Mouse (Mus musculus): Measurements from ENCODE around the gene Pla2g4b. TPM values are rescaled to one million over a fixed set of nuclear protein-coding genes. Genes with fewer than 3 reads are reported as not detected.

The Pla2g4b gene
- polyA plus RNA-seq, 1 experiment from 2014 or later = 1.9 TPM

DNA sequence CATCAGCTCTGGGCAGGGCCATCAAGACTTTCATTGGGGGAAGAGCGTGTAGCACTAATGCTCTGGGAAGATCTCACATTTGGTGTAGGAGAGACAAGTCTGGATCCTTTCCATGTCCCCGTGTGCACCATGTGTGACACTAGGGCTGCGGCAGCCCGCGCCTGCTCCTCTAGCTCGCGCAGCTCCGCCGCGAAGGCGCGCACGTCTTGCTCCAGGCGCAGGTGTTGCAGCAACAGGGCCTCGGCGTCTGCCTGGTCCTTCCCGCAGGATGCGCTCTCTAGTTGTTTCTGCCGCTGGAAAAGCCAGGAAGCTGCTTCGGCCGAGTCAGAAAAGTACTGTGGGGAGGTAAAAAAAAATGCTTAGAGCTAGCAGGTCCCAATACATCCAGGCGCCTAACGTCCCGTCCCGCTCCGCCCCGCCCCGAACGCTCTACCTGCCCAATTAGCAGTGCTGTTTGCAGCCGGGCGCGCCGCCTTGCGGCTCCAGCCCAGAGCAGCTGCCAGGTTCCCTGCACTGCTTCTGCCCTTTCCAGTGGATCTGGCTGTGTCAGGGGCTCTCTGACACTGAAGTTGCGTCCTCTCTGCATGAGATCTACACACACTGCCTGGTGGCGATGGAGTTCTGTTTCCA lies 43.0 kb downstream of the Pla2g4b start:
- DNase-seq (ENCODE audit: low spot score) (peak; percentile 75), ATAC-seq (ENCODE audit: insufficient number of reproducible peaks, low FRiP score, low TSS enrichment, low read depth) (peak; percentile 31)
- Histone ChIP-seq H3K36me3 (ENCODE audit: control insufficient read depth, insufficient read depth, low read length) (no peaks in the 10 kb centered on the region), H3K4me2 (ENCODE audit: low read depth, severe bottlenecking) (peak overlapping the region; percentile 45), H3K4me3 (ENCODE audit: low read depth, low read length) (peak overlapping the region; percentile 26), H3K27me3 (ENCODE audit: control insufficient read depth, insufficient read depth, low read length) (peaks cover 15% of the 10 kb centered on the region), H3K27ac (replicated peaks; ENCODE audit: low read depth, low read length) (no peak overlapping the region), H3K9ac (ENCODE audit: low read length) (no peak overlapping the region), H3K4me1 (ENCODE audit: control insufficient read depth, insufficient read depth, low read length) (peaks cover 5% of the 10 kb centered on the region; the same call in 1 of the 2 replicates), H3K9me3 (ENCODE audit: control insufficient read depth, low read length) (no peaks in the 10 kb centered on the region)
- WGBS = 2% methylated on average over 36 of the region's 36 CpGs

DNA sequence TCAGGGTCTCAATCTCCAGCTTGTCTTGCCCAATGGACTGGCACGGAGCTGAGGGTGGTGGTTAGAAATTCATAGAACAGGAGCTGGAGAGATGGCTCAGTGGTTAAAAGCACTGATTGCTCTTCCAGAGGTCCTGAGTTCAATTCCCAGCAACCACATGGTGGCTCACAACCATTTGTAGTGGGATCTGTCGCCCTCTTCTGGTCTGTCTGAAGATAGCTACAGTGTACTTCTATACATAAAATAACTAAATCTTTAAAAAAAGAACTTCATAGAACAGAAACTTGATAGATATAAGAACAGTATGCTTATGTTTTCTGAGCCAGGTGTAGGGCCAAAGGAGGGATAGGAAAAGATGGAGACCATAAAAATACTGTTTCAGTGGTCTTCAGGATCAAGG lies 49.2 kb downstream of the Pla2g4b start:
- no peak overlapping the region for H3K4me3 ChIP-seq (ENCODE audit: low read depth, low read length)
- ATAC-seq (ENCODE audit: insufficient number of reproducible peaks, low FRiP score, low TSS enrichment, low read depth) (no peak), DNase-seq (ENCODE audit: low spot score) (no peak)
- no peaks in the 10 kb centered on the region for H3K36me3 ChIP-seq (ENCODE audit: control insufficient read depth, insufficient read depth, low read length)
- H3K9me3 ChIP-seq (ENCODE audit: control insufficient read depth, low read length) = no peaks in the 10 kb centered on the region
- no peak overlapping the region for H3K4me2 ChIP-seq (ENCODE audit: low read depth, severe bottlenecking)
- H3K27me3 ChIP-seq (ENCODE audit: control insufficient read depth, insufficient read depth, low read length) = no peaks in the 10 kb centered on the region
- H3K9ac ChIP-seq (ENCODE audit: low read length) = no peak overlapping the region
- H3K27ac ChIP-seq (replicated peaks; ENCODE audit: low read depth, low read length) = no peak overlapping the region
- H3K4me1 ChIP-seq (ENCODE audit: control insufficient read depth, insufficient read depth, low read length) = no peaks in the 10 kb centered on the region
- 64% methylated on average over 2 of the region's 2 CpGs for WGBS

DNA sequence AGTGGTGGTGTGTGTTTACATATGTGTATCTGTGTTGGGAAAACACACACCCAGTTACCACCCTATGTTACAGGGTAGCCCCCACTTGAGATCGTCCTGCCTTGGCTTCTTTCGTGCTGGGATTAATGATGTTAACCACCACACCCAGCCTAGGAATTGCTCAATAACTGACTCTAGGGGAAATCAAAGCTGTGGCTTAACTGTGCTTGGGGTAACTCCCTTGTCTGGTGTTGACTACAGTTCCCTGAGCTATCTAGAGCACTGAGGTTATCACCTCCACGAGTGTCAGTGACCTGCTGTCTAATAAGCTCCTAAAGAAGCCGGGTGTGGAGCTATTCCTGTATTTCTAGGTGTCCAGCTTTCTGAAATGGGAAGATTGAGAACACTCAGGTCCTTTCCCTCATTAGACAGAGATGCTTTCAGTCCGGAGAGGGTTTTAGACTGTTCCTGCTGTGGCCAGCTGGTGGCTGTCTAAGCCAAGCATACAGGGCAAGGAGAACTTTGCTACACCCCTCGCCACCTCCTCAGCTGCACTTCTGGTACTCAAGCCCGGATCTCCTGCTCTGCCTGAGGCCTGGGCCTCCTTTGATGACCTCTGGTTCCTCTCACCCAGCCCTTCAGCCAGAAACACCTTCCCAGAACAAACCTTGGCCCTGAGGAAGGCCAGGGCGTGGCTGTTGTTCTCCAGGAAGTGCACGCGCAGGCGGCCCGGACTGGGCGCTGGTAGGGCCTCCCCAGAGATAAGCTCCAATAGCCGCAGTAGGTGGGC lies 51.6 kb downstream of the Pla2g4b start:
- no peak overlapping the region for H3K4me2 ChIP-seq (ENCODE audit: low read depth, severe bottlenecking)
- H3K4me1 ChIP-seq (ENCODE audit: control insufficient read depth, insufficient read depth, low read length) = no peaks in the 10 kb centered on the region
- ATAC-seq (ENCODE audit: insufficient number of reproducible peaks, low FRiP score, low TSS enrichment, low read depth) (no peak), DNase-seq (ENCODE audit: low spot score) (no peak)
- no peaks in the 10 kb centered on the region for H3K9me3 ChIP-seq (ENCODE audit: control insufficient read depth, low read length)
- no peak overlapping the region for H3K9ac ChIP-seq (ENCODE audit: low read length)
- no peak overlapping the region for H3K27ac ChIP-seq (replicated peaks; ENCODE audit: low read depth, low read length)
- H3K4me3 ChIP-seq (ENCODE audit: low read depth, low read length) = no peak overlapping the region
- WGBS = 77% methylated on average over 14 of the region's 14 CpGs
- no peaks in the 10 kb centered on the region for H3K36me3 ChIP-seq (ENCODE audit: control insufficient read depth, insufficient read depth, low read length)
- H3K27me3 ChIP-seq (ENCODE audit: control insufficient read depth, insufficient read depth, low read length) = no peaks in the 10 kb centered on the region

DNA sequence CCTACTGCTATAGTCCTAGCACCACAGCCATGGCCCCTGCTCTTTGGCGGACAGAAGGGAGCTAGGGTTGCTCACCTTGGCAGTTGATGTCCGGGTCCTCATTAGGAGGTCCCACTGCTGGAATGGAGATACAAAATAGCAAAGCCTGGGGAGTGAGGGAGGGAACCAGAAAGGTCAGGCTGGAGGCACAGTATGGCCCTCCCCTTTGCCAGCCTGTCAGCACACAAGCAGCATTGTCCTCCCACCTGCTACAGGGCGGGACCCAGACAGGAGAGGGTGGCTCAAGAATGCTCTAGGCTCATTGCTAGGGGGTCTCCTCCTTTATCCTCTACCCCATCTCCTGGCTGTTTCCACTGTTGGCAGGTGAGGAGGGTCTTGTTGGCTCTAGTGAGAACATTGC lies 52.8 kb downstream of the Pla2g4b start:
- no peak overlapping the region for H3K4me2 ChIP-seq (ENCODE audit: low read depth, severe bottlenecking)
- no peaks in the 10 kb centered on the region for H3K9me3 ChIP-seq (ENCODE audit: control insufficient read depth, low read length)
- H3K4me3 ChIP-seq (ENCODE audit: low read depth, low read length) = no peak overlapping the region
- no peaks in the 10 kb centered on the region for H3K27me3 ChIP-seq (ENCODE audit: control insufficient read depth, insufficient read depth, low read length)
- no peak overlapping the region for H3K27ac ChIP-seq (replicated peaks; ENCODE audit: low read depth, low read length)
- no peak for DNase-seq (ENCODE audit: low spot score)
- ATAC-seq (ENCODE audit: insufficient number of reproducible peaks, low FRiP score, low TSS enrichment, low read depth) = no peak
- WGBS = 92% methylated on average over 3 of the region's 3 CpGs
- no peaks in the 10 kb centered on the region for H3K36me3 ChIP-seq (ENCODE audit: control insufficient read depth, insufficient read depth, low read length)
- H3K9ac ChIP-seq (ENCODE audit: low read length) = no peak overlapping the region
- H3K4me1 ChIP-seq (ENCODE audit: control insufficient read depth, insufficient read depth, low read length) = no peaks in the 10 kb centered on the region

- H3K27ac ChIP-seq (replicated peaks; ENCODE audit: low read depth, low read length) = no peak overlapping the region
- H3K4me1 ChIP-seq (ENCODE audit: control insufficient read depth, insufficient read depth, low read length) = no peaks in the 10 kb centered on the region
- no peak overlapping the region for H3K9ac ChIP-seq (ENCODE audit: low read length)
- H3K4me3 ChIP-seq (ENCODE audit: low read depth, low read length) = no peak overlapping the region
- WGBS = 89% methylated on average over 3 of the region's 3 CpGs
- no peak for ATAC-seq (ENCODE audit: insufficient number of reproducible peaks, low FRiP score, low TSS enrichment, low read depth)
- no peaks in the 10 kb centered on the region for H3K27me3 ChIP-seq (ENCODE audit: control insufficient read depth, insufficient read depth, low read length)
- H3K9me3 ChIP-seq (ENCODE audit: control insufficient read depth, low read length) = no peaks in the 10 kb centered on the region
- no peak overlapping the region for H3K4me2 ChIP-seq (ENCODE audit: low read depth, severe bottlenecking)
- no peak for DNase-seq (ENCODE audit: low spot score)
- no peaks in the 10 kb centered on the region for H3K36me3 ChIP-seq (ENCODE audit: control insufficient read depth, insufficient read depth, low read length)
Measured at GRCm38 (mm10) chr2:120087391-120087790, 54.2 kb downstream of the Pla2g4b start.

- ATAC-seq (ENCODE audit: insufficient number of reproducible peaks, low FRiP score, low TSS enrichment, low read depth) (no peak), DNase-seq (ENCODE audit: low spot score) (no peak)
- H3K27ac ChIP-seq (replicated peaks; ENCODE audit: low read depth, low read length) = no peak overlapping the region
- no peak overlapping the region for H3K4me3 ChIP-seq (ENCODE audit: low read depth, low read length)
- H3K9ac ChIP-seq (ENCODE audit: low read length) = no peak overlapping the region
- no peaks in the 10 kb centered on the region for H3K9me3 ChIP-seq (ENCODE audit: control insufficient read depth, low read length)
- no peaks in the 10 kb centered on the region for H3K4me1 ChIP-seq (ENCODE audit: control insufficient read depth, insufficient read depth, low read length)
- H3K36me3 ChIP-seq (ENCODE audit: control insufficient read depth, insufficient read depth, low read length) = no peaks in the 10 kb centered on the region
- H3K4me2 ChIP-seq (ENCODE audit: low read depth, severe bottlenecking) = no peak overlapping the region
- H3K27me3 ChIP-seq (ENCODE audit: control insufficient read depth, insufficient read depth, low read length) = no peaks in the 10 kb centered on the region
- WGBS = 88% methylated on average over 2 of the region's 2 CpGs
Measured at GRCm38 (mm10) chr2:120087897-120088296, 54.7 kb downstream of the Pla2g4b start.

GRCm38 (mm10) chr2:120090979-120091378 lies 57.8 kb downstream of the Pla2g4b start:
- Histone ChIP-seq H3K36me3 (ENCODE audit: control insufficient read depth, insufficient read depth, low read length) (no peaks in the 10 kb centered on the region), H3K9me3 (ENCODE audit: control insufficient read depth, low read length) (no peaks in the 10 kb centered on the region), H3K4me3 (ENCODE audit: low read depth, low read length) (no peak overlapping the region), H3K27ac (replicated peaks; ENCODE audit: low read depth, low read length) (no peak overlapping the region), H3K27me3 (ENCODE audit: control insufficient read depth, insufficient read depth, low read length) (no peaks in the 10 kb centered on the region), H3K4me1 (ENCODE audit: control insufficient read depth, insufficient read depth, low read length) (no peaks in the 10 kb centered on the region), H3K4me2 (ENCODE audit: low read depth, severe bottlenecking) (no peak overlapping the region), H3K9ac (ENCODE audit: low read length) (no peak overlapping the region)
- 86% methylated on average over 17 of the region's 17 CpGs for WGBS
- no peak for DNase-seq (ENCODE audit: low spot score)
- ATAC-seq (ENCODE audit: insufficient number of reproducible peaks, low FRiP score, low TSS enrichment, low read depth) = no peak
